Mouse (Mus musculus) limb, embryonic 11.5 days (tissue): Measurements from ENCODE around the gene Dmap1. TPM values are rescaled to one million over a fixed set of nuclear protein-coding genes. Genes with fewer than 3 reads are reported as not detected.

ENCODE experiments used
- ATAC-seq: fragments of 200-750 bp; cut with Nextera tagmentation; 2 replicates; pipeline ENCODE4 v1.8.0; 2017; ENCODE audit warnings: low read depth; ENCODE audit not compliant: insufficient number of reproducible peaks, low FRiP score, low TSS enrichment
- DNase-seq: peaks from one replicate; pipeline ENCODE4 v3.0.0-alpha.2; 2015; ENCODE audit warnings: low spot score
- H3K27ac ChIP-seq: fragments of 300-500 bp; sonication (generic); replicated peaks from 2 replicates; pipeline ENCODE4 v1.5.1; 2014; ENCODE audit warnings: low read depth, mild to moderate bottlenecking, low read length
- H3K27me3 ChIP-seq: fragments of 300-500 bp; sonication (generic); 2 replicates; pipeline ENCODE4 v1.6.1; 2014; ENCODE audit warnings: mild to moderate bottlenecking, low read length, mixed read lengths; ENCODE audit not compliant: control insufficient read depth, insufficient read depth
- H3K36me3 ChIP-seq: fragments of 300-500 bp; sonication (generic); 2 replicates; pipeline ENCODE4 v1.6.1; 2014; ENCODE audit warnings: mild to moderate bottlenecking, low read length, moderate library complexity, mixed read lengths; ENCODE audit not compliant: control insufficient read depth, insufficient read depth
- H3K4me1 ChIP-seq: fragments of 300-500 bp; sonication (generic); 2 replicates; pipeline ENCODE4 v1.6.1; 2014; ENCODE audit warnings: low read length, mixed read lengths; ENCODE audit not compliant: control insufficient read depth, insufficient read depth
- H3K4me2 ChIP-seq: fragments of 300-500 bp; sonication (generic); 2 replicates; pipeline ENCODE4 v1.6.1; 2014; ENCODE audit warnings: low read depth, mild to moderate bottlenecking, moderate library complexity; ENCODE audit not compliant: severe bottlenecking
- H3K4me3 ChIP-seq: fragments of 300-500 bp; sonication (generic); 2 replicates; pipeline ENCODE4 v1.5.1; 2014; ENCODE audit warnings: low read depth, low read length
- H3K9ac ChIP-seq: fragments of 300-500 bp; sonication (generic); 2 replicates; pipeline ENCODE4 v1.6.1; 2014; ENCODE audit warnings: mild to moderate bottlenecking, low read length
- H3K9me3 ChIP-seq: fragments of 300-500 bp; sonication (generic); 2 replicates; pipeline ENCODE4 v1.6.1; 2016; ENCODE audit warnings: low read length; ENCODE audit not compliant: control insufficient read depth
- WGBS: fragments of 180-500 bp; shearing (Covaris S2); extraction: QIAGEN DNeasy Blood & Tissue Kit; methylation state at CpG from one replicate; pipeline ENCODE4 v1.1.7; 2014; 5-methylcytosine and 5-hydroxymethylcytosine counted together
- polyA plus RNA-seq: library from polyadenylated mRNA; unstranded; fragments of >200 nt; fragmentation: Nextera tagmentation; extraction: Ambion mirVana; gene quantifications from 2 replicates; pipeline ENCODE4 v1.2.1, GENCODE M21; 2014

The Dmap1 gene
- polyA plus RNA-seq, 1 experiment from 2014 or later, result 90.5 TPM

GRCm38 (mm10) chr4:117636152-117636551 lies 45.9 kb downstream of the Dmap1 start:
- no peak overlapping the region for H3K9ac ChIP-seq
- ATAC-seq (no peak), DNase-seq (no peak)
- H3K4me2 ChIP-seq, result no peak overlapping the region
- no peaks in the 10 kb centered on the region for H3K27me3 ChIP-seq
- H3K36me3 ChIP-seq, result no peaks in the 10 kb centered on the region; the same call in 1 of the 2 replicates
- no peaks in the 10 kb centered on the region for H3K9me3 ChIP-seq
- no peaks in the 10 kb centered on the region for H3K4me1 ChIP-seq
- 84% methylated on average over 4 of the region's 4 CpGs for WGBS
- no peak overlapping the region for H3K4me3 ChIP-seq
- H3K27ac ChIP-seq, result no peak overlapping the region

GRCm38 (mm10) chr4:117634642-117635041 lies 47.4 kb downstream of the Dmap1 start:
- Histone ChIP-seq H3K9ac (no peak overlapping the region), H3K4me3 (no peak overlapping the region), H3K36me3 (no peaks in the 10 kb centered on the region; the same call in 1 of the 2 replicates), H3K9me3 (no peaks in the 10 kb centered on the region), H3K4me1 (peaks cover 13% of the 10 kb centered on the region), H3K27me3 (no peaks in the 10 kb centered on the region), H3K27ac (no peak overlapping the region), H3K4me2 (no peak overlapping the region)
- WGBS, result 92% methylated on average over 7 of the region's 7 CpGs
- no peak for ATAC-seq
- DNase-seq, result no peak

- Histone ChIP-seq H3K27ac (no peak overlapping the region), H3K4me1 (peaks cover 21% of the 10 kb centered on the region), H3K9ac (no peak overlapping the region), H3K36me3 (no peaks in the 10 kb centered on the region; the same call in 1 of the 2 replicates), H3K9me3 (no peaks in the 10 kb centered on the region), H3K27me3 (no peaks in the 10 kb centered on the region), H3K4me3 (no peak overlapping the region), H3K4me2 (no peak overlapping the region)
- DNase-seq (no peak), ATAC-seq (no peak)
- 72% methylated on average over 5 of the region's 5 CpGs for WGBS
These were observed 48.5 kb downstream of the Dmap1 start for GRCm38 (mm10) chr4:117633527-117633926.

GRCm38 (mm10) chr4:117630053-117630670 lies 51.9 kb downstream of the Dmap1 start:
- WGBS, result 27% methylated on average over 6 of the region's 6 CpGs
- Histone ChIP-seq H3K9ac (no peak overlapping the region), H3K4me3 (no peak overlapping the region), H3K4me1 (peaks cover 21% of the 10 kb centered on the region), H3K9me3 (no peaks in the 10 kb centered on the region), H3K27me3 (no peaks in the 10 kb centered on the region), H3K4me2 (no peak overlapping the region), H3K27ac (peak overlapping the region; percentile 45), H3K36me3 (no peaks in the 10 kb centered on the region; the same call in none of the 2 replicates)
- ATAC-seq, result peak; percentile 65; the same call in 1 of the 2 replicates
- peak; percentile 55 for DNase-seq

- H3K27ac ChIP-seq, result no peak overlapping the region
- H3K9me3 ChIP-seq, result no peaks in the 10 kb centered on the region
- H3K9ac ChIP-seq, result no peak overlapping the region
- H3K4me2 ChIP-seq, result no peak overlapping the region
- DNase-seq (no peak), ATAC-seq (no peak)
- no peaks in the 10 kb centered on the region for H3K27me3 ChIP-seq
- H3K36me3 ChIP-seq, result no peaks in the 10 kb centered on the region; the same call in none of the 2 replicates
- WGBS, result 38% methylated on average over 1 of the region's 1 CpGs
- H3K4me3 ChIP-seq, result no peak overlapping the region
- H3K4me1 ChIP-seq, result peaks cover 29% of the 10 kb centered on the region
These were observed 53.6 kb downstream of the Dmap1 start for GRCm38 (mm10) chr4:117628464-117628863.

Other genes starting within 250 kb of the Dmap1 start
- 69.8 and 78.5 TPM in 2 replicates for gene Rnf220, start 185.2 kb downstream of the Dmap1 start, polyA plus RNA-seq
- 140 and 151 TPM in 2 replicates for gene Eri3, start 131.9 kb downstream of the Dmap1 start, polyA plus RNA-seq
- gene Gm12845, start 42.1 kb upstream of the Dmap1 start, polyA plus RNA-seq, result not detected in 2 replicates
- 0.07 TPM in 1 of 2 replicates, not detected in the other for gene Klf17, start 83.4 kb upstream of the Dmap1 start, polyA plus RNA-seq
- gene Slc6a9, start 152.2 kb upstream of the Dmap1 start, polyA plus RNA-seq, result 10.1 and 11.1 TPM in 2 replicates
- gene Ccdc24, start 190.3 kb upstream of the Dmap1 start, polyA plus RNA-seq, result 1.0 and 1.6 TPM in 2 replicates
- 26.7 and 30.1 TPM in 2 replicates for gene B4galt2, start 201.2 kb upstream of the Dmap1 start, polyA plus RNA-seq
- gene Atp6v0b, start 205.1 kb upstream of the Dmap1 start, polyA plus RNA-seq, result 143 and 158 TPM in 2 replicates
- gene Dph2, start 209.8 kb upstream of the Dmap1 start, polyA plus RNA-seq, result 21.2 and 22.2 TPM in 2 replicates
- 41.3 and 41.7 TPM in 2 replicates for gene Ipo13, start 232.7 kb upstream of the Dmap1 start, polyA plus RNA-seq
- 11.2 and 14.2 TPM in 2 replicates for gene Artn, start 247.5 kb upstream of the Dmap1 start, polyA plus RNA-seq